Mouse (Mus musculus): ENCODE data around the gene Sufu.

Sufu gene

GRCm38 (mm10) chr19:46395109-46396009 lies 1.3 kb upstream of the Sufu start, which contains the start of gene Actr1a:
Actr1a (minus strand) TSS chr19:46395748.
- peak; percentile 98 for DNase-seq

DNA sequence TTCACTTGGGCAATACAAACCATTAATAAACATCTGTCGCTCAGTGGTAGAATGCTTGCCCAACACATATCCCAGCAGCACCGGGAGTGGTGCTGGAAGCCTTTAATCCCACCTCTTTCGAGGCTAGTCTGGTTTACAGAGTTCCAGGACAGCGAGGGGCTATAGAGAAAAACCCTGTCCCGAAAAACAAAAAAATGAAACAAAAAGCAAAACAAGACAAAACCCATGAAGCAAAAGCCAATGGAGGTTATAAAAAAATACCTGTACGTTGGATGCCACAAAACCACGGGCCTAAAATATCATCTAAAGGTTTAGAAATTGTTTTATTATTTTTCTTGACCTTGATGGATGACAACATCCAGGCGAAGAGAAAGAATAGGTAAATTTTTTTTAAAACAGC lies 587 bp upstream of the Sufu start:
- DNase-seq: no peak

GRCm38 (mm10) chr19:46397436-46398001 lies 823 bp downstream of the Sufu start:
- DNase-seq: peak; percentile 37

GRCm38 (mm10) chr19:46398401-46398800 lies 1.7 kb downstream of the Sufu start:
- no peak for DNase-seq

- DNase-seq: no peak
Observed at GRCm38 (mm10) chr19:46399372-46399771, 2.7 kb downstream of the Sufu start.

DNA sequence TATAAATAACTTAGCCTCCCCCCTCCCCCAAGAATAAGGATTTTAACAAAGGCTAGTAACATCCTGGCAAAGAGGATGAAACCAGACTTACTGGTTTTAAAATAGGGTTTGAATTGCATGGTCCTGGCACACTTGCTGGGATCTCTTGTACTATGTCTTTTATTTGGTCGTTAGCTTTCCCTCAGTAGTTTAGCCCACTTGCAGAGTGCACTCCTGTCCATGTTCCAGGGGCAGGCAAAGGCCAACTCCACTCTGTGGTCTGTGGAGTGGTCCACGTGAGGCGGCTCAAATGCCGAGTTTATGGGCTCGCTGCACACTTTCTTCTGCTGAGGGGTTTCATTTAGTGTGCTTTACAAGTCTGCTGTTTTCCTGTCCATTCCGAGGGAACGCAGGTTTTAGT lies 3.2 kb downstream of the Sufu start:
- peak; percentile 38 for DNase-seq

GRCm38 (mm10) chr19:46400558-46400957 lies 3.9 kb downstream of the Sufu start:
- no peak for DNase-seq

- no peak for DNase-seq
Observed at GRCm38 (mm10) chr19:46404030-46404429, 7.3 kb downstream of the Sufu start.

GRCm38 (mm10) chr19:46406592-46407386 lies 10.1 kb downstream of the Sufu start:
- DNase-seq: no peak

DNA sequence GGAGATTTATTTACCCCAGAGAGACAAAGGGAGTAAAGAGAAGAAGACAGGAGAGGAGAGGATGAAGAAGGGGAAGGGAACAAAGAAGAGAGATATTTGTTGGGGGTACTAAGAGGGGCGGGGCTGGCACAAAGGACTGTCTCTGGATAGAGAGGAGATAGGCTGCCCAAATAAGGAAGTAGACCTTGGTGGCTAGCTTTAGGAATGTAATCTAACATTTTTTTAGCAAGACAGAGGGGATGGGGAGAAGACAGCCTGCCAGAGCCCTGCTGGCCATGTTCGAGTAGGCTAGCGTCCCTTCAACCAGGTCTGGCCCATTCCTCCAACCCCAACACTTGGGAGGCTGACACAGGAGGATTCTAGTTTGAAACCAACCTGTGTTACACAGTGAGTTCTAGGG lies 12.8 kb downstream of the Sufu start:
- DNase-seq: no peak

DNA sequence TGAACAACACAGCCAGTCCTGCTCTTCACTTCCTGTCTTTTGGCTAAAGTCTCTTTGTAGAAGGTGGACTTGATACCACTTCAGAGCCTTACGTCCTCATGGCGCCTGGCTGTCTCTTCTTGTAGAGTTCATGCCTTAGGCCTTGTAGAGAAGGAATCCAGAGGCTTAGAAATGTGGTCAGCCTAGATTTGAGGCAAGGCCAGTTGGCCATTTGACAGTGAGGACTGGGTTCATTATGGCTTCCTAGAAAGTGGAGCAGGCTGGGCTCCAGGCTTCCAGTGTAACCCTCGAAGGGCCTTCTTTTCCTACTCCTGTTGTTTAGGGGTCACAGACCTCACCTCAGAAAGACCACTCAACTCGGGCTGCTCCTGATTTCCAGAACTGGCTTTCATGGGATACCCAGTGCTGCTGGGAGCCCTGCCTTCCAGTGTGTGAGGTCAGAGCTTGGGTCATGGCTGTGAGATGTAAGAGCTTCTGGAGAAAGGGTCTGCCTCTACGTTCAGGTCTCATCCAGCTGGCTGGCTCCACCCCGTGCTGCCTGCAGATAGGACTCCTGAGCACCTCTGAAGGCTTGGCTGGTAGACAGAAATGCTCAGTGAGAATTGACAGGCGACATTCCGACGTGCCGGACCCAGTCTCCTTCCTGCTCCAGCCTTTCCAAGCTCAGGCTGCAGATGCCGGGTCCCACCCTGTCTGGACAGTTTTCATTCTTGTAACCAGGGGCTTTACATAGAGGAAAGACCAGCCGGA lies 15.5 kb downstream of the Sufu start:
- peak; percentile 45 for DNase-seq

- no peak for DNase-seq
Observed at GRCm38 (mm10) chr19:46413969-46414368, 17.3 kb downstream of the Sufu start.

DNA sequence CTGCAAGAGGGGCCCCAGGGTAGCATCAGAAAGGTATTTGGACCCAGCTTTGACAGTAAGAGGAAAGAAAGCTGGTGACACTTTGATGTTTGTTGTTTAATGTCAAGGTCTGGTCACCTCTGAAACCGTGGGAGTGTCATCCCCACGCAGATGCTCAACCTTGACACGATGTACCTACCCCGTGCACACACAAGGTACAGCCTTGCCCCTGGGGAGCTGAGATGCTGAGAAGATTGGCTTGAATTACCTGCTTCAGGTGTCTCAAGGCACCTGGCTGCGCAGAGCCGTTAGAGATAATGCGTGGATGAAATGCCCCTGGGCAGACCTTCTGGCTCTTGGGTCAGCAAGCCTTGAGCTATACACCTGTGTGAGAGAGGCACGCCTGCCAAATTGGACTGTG lies 17.8 kb downstream of the Sufu start:
- DNase-seq: no peak

- peak; percentile 24 for DNase-seq
Observed at GRCm38 (mm10) chr19:46416276-46416675, 19.6 kb downstream of the Sufu start.

- DNase-seq: no peak
Observed at GRCm38 (mm10) chr19:46418051-46418450, 21.4 kb downstream of the Sufu start.

DNA sequence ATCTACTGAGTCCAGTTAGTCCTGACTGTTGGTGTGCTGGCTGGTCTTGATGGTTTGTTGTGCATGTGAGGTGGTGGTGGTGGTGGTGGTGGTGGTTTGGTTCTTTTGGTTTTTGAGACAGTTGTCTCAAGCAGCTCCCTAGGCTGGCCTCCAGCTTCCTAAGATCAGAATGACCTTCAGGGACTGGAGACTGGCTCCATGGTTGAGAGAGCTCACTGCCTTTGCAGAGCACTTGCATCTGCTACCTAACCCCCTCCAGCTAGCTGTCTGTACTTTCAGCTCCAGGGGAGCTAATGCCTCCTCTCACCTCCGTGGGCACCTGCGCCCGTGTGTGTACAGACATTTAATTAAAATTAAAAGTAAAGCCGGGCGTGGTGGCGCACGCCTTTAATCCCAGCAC lies 23.7 kb downstream of the Sufu start:
- DNase-seq: no peak

DNA sequence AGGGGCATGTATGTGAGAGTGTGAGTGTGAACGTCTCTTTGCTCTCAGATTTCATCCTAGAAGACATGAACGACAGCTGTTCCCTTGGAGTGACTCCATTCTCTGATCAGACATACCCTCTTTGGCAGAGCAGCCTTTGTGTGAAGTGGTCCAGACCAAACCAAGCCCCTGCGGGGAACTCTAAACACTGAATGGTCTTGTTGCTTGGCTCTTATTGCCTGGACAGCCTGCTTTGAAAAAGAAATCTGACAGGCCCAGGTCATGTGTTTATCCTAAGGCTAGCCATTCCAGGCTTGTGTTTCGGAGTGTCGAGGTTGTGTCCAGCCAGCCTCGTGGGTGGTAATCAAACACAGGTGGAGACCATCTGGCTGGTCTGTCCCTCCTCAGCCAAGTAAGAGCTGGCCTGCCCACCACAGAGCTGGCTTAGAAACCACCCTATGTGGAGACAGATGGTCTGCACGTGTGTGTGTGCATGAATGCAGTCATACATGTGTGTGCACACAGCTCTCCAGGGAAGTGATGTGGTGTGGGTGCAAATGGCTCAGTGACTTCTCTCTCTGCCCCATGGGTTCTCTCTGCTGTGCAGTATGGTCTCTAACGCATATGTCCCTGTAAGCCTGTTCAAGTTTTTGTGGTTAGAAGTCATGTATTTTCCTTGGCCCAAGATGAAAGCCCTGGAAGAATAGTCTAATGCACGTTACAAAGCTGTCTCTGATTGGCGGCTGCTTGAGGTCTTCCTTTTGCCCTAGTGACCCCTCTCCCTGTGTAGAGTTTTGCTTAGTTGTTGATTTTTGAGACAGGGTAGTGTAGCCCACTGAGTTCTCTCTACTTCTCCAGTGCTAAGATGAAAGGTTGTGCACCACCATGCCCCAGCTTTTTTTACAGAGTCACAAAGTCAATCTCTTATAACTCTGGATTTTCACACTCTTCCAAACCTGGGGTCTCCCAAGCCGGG lies 26.0 kb downstream of the Sufu start:
- peak; percentile 44 for DNase-seq

DNA sequence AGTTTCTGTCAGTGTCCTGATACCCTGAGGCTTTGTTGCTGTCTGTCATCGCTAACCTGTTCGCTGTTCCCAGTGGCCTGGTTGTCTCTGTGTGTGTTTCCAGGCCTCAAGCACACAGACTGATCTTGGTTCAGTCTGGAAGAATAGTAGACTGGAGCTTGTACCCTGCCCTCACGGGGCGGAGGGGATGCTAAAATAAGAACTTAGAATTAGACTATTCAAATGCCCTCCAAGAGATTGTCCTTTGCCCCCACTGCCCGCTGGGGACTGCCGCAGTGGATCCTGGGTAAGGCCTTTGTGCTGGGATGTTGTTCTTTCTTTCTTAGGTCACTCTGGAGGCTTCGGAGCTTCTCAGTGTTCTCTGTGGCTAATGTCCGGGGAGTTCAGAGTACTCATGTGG lies 28.6 kb downstream of the Sufu start:
- no peak for DNase-seq

DNA sequence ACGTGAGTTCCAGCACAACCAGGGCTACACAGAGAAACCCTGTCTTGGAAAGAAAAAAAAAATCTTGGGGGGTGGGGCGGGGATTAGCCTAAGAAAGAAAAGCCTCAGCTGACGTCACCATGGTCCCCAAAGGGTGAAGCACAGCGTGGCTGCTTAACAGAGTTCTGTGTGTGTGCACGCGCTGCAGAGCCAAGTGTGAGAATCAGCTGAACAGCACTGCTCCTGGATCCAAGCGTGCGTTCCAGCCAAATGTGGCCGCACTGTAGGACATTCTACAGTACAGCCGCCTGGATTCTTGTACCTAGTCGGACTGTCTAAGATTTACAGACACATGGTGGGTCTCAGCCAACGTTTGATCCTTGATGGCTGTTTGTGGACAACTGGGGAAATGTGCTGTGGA lies 29.8 kb downstream of the Sufu start:
- no peak for DNase-seq

DNA sequence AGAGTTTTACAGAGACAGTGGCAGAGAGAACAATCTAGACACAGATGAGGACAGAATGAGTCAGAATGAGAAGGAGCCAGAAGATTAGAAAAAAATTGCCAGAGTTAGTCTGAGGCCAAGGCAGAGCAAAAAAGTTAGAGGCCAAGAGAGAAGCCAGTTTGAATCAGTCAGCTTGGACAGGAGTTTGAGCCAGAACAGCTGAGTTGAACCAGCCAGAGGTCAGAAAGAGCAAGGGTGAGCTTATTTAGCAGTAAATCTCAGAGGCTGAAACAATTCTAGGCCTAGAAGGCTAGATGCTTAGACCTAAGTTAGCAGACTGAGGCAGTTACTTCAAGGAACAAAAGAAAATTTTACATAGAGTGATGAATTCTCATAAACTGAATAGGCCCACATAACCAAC lies 32.6 kb downstream of the Sufu start:
- DNase-seq: no peak

GRCm38 (mm10) chr19:46433712-46434111 lies 37.0 kb downstream of the Sufu start:
- no peak for DNase-seq

GRCm38 (mm10) chr19:46434148-46434547 lies 37.5 kb downstream of the Sufu start:
- DNase-seq: no peak
